7 mouse cellular contexts compared by ENCODE assay signal in the genomic region with DNA sequence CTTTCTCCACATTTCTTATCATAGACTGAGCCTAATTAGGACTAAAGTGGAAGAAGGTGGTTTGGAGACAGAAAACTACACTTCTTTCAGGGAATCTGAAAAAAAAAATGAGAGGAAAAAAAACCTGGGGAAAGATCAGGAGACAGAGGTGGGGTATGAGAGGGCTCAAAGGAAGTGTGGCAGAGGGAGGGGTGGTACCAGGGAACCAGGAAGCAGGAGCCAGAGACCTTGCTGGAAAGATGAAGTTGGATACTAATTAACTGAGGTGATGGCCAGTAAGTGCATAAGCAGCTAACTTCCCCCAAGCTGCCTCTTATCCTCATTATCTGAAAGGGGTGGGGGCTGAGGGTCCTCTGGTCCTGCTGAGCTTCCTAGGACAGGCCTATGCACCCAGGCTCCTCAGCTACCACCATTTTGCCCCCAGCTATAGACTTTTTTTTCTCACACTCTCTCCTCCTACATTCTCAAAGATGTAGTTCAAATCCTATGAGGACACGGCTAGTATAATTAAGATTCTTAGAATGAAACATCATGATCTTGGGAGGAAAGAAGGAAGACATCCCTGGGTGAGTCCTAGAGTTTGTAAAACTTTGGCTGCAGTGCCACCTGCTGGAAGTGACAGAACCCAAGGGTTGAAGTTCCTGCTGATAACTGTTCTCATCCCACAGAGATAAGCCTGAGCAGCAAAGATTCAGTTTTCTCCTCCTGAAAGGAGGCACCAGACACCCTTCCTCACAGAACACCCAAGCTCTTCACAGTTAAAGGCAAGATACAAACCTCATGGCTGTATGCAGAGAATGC.
DNase-seq lines count a peak whose midpoint lies in the region; ATAC-seq and TF ChIP-seq lines count a peak whose summit lies in the region.

No protein-coding gene starts in this region.

- no peak for TF ChIP-seq POLR2A in kidney, adult 2 months (IDR thresholded peaks at IDR 0.05; ENCODE audit: low read depth, low read length)

- peak; percentile 83 for ATAC-seq in midbrain, embryonic 14.5 days (ENCODE audit: low FRiP score, low TSS enrichment)

- peak; percentile 5 for DNase-seq in adipocyte (ENCODE audit: low spot score)
- DNase-seq in cerebellum, adult 8-10 months: peak; percentile 27
- DNase-seq in frontal cortex, adult 2 months (ENCODE audit: extremely low spot score in 1 of 2, low spot score in 1 of 2): peak; percentile 28 to 90
- DNase-seq in kidney, adult 2 months: peak; percentile 45
- DNase-seq in left cerebral cortex, postnatal 25 days (ENCODE audit: low spot score in 2 of 2): peak; percentile 75 to 86
- peak; percentile 92 for DNase-seq in midbrain, embryonic 14.5 days
- DNase-seq in telencephalon, adult 2 months (ENCODE audit: low read depth, low spot score): peak; percentile 47

- no peak overlapping the region for H3K9ac ChIP-seq in midbrain, embryonic 14.5 days (replicated peaks; ENCODE audit: low read length)

- H3K9me3 ChIP-seq in midbrain, embryonic 14.5 days (ENCODE audit: control insufficient read depth, low read length): no peaks in the 10 kb centered on the region

- TF ChIP-seq CTCF in kidney, adult 2 months (conservative IDR thresholded peaks at IDR 0.05; ENCODE audit: insufficient read depth, insufficient read length, low read depth, low read length): peak; percentile 57

- H3K4me2 ChIP-seq in midbrain, embryonic 14.5 days (ENCODE audit: low read length): no peak overlapping the region

- no peaks in the 10 kb centered on the region for H3K27me3 ChIP-seq in kidney, adult 2 months (replicated peaks; ENCODE audit: control insufficient read depth, insufficient read depth, low read length)
- no peaks in the 10 kb centered on the region for H3K27me3 ChIP-seq in midbrain, embryonic 14.5 days (ENCODE audit: control insufficient read depth, insufficient read depth, low read length)

- no peak overlapping the region for H3K27ac ChIP-seq in kidney, adult 2 months (ENCODE audit: insufficient read depth, low read depth, low read length)
- H3K27ac ChIP-seq in midbrain, embryonic 14.5 days (replicated peaks; ENCODE audit: low read depth, low read length): no peak overlapping the region

- no peaks in the 10 kb centered on the region for H3K36me3 ChIP-seq in kidney, adult 2 months (ENCODE audit: control insufficient read depth, insufficient read depth, low read length)
- no peaks in the 10 kb centered on the region for H3K36me3 ChIP-seq in midbrain, embryonic 14.5 days (ENCODE audit: control insufficient read depth, insufficient read depth, low read length)

- intact Hi-C loops in left cerebral cortex, postnatal 25 days (cut with DNase I): loop anchor here (2.0 kb wide), 2 partner anchors 621 to 1681 kb away; no protein-coding TSS in a partner anchor

- H3K4me3 ChIP-seq in kidney, adult 2 months (ENCODE audit: insufficient read depth, low read depth, low read length): no peak overlapping the region
- H3K4me3 ChIP-seq in midbrain, embryonic 14.5 days (replicated peaks; ENCODE audit: low read depth, low read length): no peak overlapping the region

- H3K4me1 ChIP-seq in kidney, adult 2 months (ENCODE audit: control insufficient read depth, insufficient read depth, low read length): no peaks in the 10 kb centered on the region
- H3K4me1 ChIP-seq in midbrain, embryonic 14.5 days (ENCODE audit: control insufficient read depth, insufficient read depth, low read length): no peaks in the 10 kb centered on the region

- 23% methylated on average over 1 of the region's 1 CpGs for WGBS in kidney, adult 2 months
- WGBS in midbrain, embryonic 14.5 days: 8% methylated on average over 1 of the region's 1 CpGs

Comparison
In these comparisons a context has a peak if more than half of its experiments do, and no peak if none do; other contexts are left out.
1. DNase-seq: peak in every context shown above with its lines; median percentile 92 in midbrain, embryonic 14.5 days; 80 in left cerebral cortex, postnatal 25 days; 59 in frontal cortex, adult 2 months; 47 in telencephalon, adult 2 months; 45 in kidney, adult 2 months; 27 in cerebellum, adult 8-10 months; 5 in adipocyte.